Mouse (Mus musculus): ENCODE results near the gene Robo4. TPM values are rescaled to one million over a fixed set of nuclear protein-coding genes. Genes with fewer than 3 reads are reported as not detected.

Gene Robo4
- total and polyA plus RNA-seq, 3 experiments = not detected

GRCm38 (mm10) chr9:37460043-37460960 is 58.6 kb downstream of the Robo4 start:
- Histone ChIP-seq H3K27ac (ENCODE audit: control insufficient read depth, low read depth, low read length) (no peak overlapping the region), H3K4me3 (ENCODE audit: control insufficient read depth in 1 of 2, insufficient read depth in 1 of 2, low read depth in 2 of 2, low read length in 2 of 2) (no peak overlapping the region), H3K9me3 (replicated peaks; ENCODE audit: insufficient read depth, low read length) (no peaks in the 10 kb centered on the region), H3K9ac (ENCODE audit: control insufficient read depth, low read depth, low read length, poor library complexity, severe bottlenecking) (no peak overlapping the region), H3K4me1 (ENCODE audit: control insufficient read depth in 1 of 2, insufficient read depth in 2 of 2, low read length in 2 of 2) (no peaks in the 10 kb centered on the region), H3K79me2 (ENCODE audit: control insufficient read depth, insufficient read depth, low read length, poor library complexity) (no peaks in the 10 kb centered on the region), H3K36me3 (ENCODE audit: control insufficient read depth in 1 of 2, insufficient read depth in 2 of 2, low read length in 2 of 2) (no peaks in the 10 kb centered on the region), H3K27me3 (ENCODE audit: control insufficient read depth in 1 of 2, insufficient read depth in 2 of 2, low read length in 2 of 2) (peaks cover 3 to 5% of the 10 kb centered on the region in 2 experiments)
- no peak for TF ChIP-seq MAFK (IDR thresholded peaks at IDR 0.05; ENCODE audit: borderline replicate concordance, low read depth, low read length)
- DNase-seq (ENCODE audit: low read depth, low spot score) = no peak

DNA sequence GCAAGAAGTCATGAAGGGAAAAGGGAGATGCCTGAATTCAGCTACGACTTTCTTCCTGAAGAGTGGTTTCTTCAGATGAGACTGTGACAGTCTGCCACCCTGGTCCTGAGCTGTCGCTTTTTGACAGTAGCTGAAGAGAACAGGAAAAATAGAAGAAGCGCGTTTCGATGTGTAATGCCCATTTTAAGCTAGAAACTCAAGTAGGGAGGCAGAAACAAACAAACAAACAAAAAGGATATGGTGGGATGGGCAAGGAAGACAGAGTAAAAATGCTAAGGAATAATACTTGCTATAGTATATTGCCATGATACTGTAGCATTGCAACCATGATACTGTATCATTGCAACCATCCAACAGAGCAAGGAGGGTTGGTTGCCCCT is 59.3 kb downstream of the Robo4 start:
- Histone ChIP-seq H3K36me3 (ENCODE audit: control insufficient read depth in 1 of 2, insufficient read depth in 2 of 2, low read length in 2 of 2) (no peaks in the 10 kb centered on the region), H3K4me1 (ENCODE audit: control insufficient read depth in 1 of 2, insufficient read depth in 2 of 2, low read length in 2 of 2) (no peaks in the 10 kb centered on the region), H3K9me3 (replicated peaks; ENCODE audit: insufficient read depth, low read length) (no peaks in the 10 kb centered on the region), H3K9ac (ENCODE audit: control insufficient read depth, low read depth, low read length, poor library complexity, severe bottlenecking) (no peak overlapping the region), H3K27ac (ENCODE audit: control insufficient read depth, low read depth, low read length) (no peak overlapping the region), H3K79me2 (ENCODE audit: control insufficient read depth, insufficient read depth, low read length, poor library complexity) (no peaks in the 10 kb centered on the region), H3K27me3 (ENCODE audit: control insufficient read depth in 1 of 2, insufficient read depth in 2 of 2, low read length in 2 of 2) (peaks cover 3 to 5% of the 10 kb centered on the region in 2 experiments), H3K4me3 (ENCODE audit: control insufficient read depth in 1 of 2, insufficient read depth in 1 of 2, low read depth in 2 of 2, low read length in 2 of 2) (no peak overlapping the region)
- DNase-seq (ENCODE audit: low read depth, low spot score) = no peak
- TF ChIP-seq RAD21 (IDR thresholded peaks at IDR 0.05; ENCODE audit: low read depth, low read length) = no peak
- no peak for TF ChIP-seq EP300 (IDR thresholded peaks at IDR 0.05; ENCODE audit: low read depth in 1 of 2, low read length in 2 of 2)
- TF ChIP-seq JUND (IDR thresholded peaks at IDR 0.05; ENCODE audit: low read depth, low read length) = no peak
- TF ChIP-seq CHD2 (IDR thresholded peaks at IDR 0.05; ENCODE audit: low read length) = no peak
- TF ChIP-seq MAFK (IDR thresholded peaks at IDR 0.05; ENCODE audit: borderline replicate concordance, low read depth, low read length) = no peak
- TF ChIP-seq RCOR1 (IDR thresholded peaks at IDR 0.05; ENCODE audit: low read depth, low read length) = no peak

DNA sequence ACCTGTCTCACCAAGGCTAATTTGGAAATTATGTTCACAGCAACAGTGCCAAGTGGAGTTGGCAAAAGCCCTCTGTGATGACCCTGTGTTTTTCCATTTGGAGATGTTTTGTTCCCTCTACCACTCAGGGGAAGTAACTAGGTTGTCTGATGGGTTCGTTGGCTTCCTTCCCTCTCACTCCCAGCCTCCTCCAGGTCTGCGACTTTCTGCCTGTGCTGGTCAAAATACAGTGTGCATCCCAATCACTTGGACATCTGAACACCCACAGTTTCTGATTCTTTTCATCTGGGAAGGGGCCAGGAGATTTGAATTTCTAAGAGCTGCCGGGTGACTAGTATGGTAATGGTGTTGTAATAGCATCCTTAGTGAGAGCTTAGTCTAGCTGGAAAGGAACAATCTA is 59.9 kb downstream of the Robo4 start:
- Histone ChIP-seq H3K9me3 (replicated peaks; ENCODE audit: insufficient read depth, low read length) (no peaks in the 10 kb centered on the region), H3K27ac (ENCODE audit: control insufficient read depth, low read depth, low read length) (no peak overlapping the region), H3K27me3 (ENCODE audit: control insufficient read depth in 1 of 2, insufficient read depth in 2 of 2, low read length in 2 of 2) (peaks cover 3 to 5% of the 10 kb centered on the region in 2 experiments), H3K9ac (ENCODE audit: control insufficient read depth, low read depth, low read length, poor library complexity, severe bottlenecking) (no peak overlapping the region), H3K4me3 (ENCODE audit: control insufficient read depth in 1 of 2, insufficient read depth in 1 of 2, low read depth in 2 of 2, low read length in 2 of 2) (no peak overlapping the region), H3K36me3 (ENCODE audit: control insufficient read depth in 1 of 2, insufficient read depth in 2 of 2, low read length in 2 of 2) (no peaks in the 10 kb centered on the region), H3K79me2 (ENCODE audit: control insufficient read depth, insufficient read depth, low read length, poor library complexity) (no peaks in the 10 kb centered on the region), H3K4me1 (ENCODE audit: control insufficient read depth in 1 of 2, insufficient read depth in 2 of 2, low read length in 2 of 2) (no peaks in the 10 kb centered on the region)
- TF ChIP-seq NRF1 (IDR thresholded peaks at IDR 0.05; ENCODE audit: insufficient read depth, low read depth, low read length, poor library complexity, severe bottlenecking) (no peak), UBTF (IDR thresholded peaks at IDR 0.05; ENCODE audit: borderline replicate concordance, insufficient read depth, low read depth, low read length) (no peak), MXI1 (IDR thresholded peaks at IDR 0.05; ENCODE audit: low read depth, low read length) (no peak), POLR2AphosphoS5 (IDR thresholded peaks at IDR 0.05; ENCODE audit: borderline replicate concordance, low read depth, low read length) (no peak), GATA1 (IDR thresholded peaks at IDR 0.05; ENCODE audit: low read depth, low read length) (no peak), TBP (IDR thresholded peaks at IDR 0.05; ENCODE audit: low read depth, low read length) (no peak), HCFC1 (IDR thresholded peaks at IDR 0.05; ENCODE audit: low read depth, low read length) (no peak), ETS1 (IDR thresholded peaks at IDR 0.05; ENCODE audit: low read depth, low read length) (no peak), USF1 (IDR thresholded peaks at IDR 0.05; ENCODE audit: low read depth, low read length) (no peak), ZKSCAN1 (IDR thresholded peaks at IDR 0.05; ENCODE audit: low read depth, low read length) (no peak), MAFK (IDR thresholded peaks at IDR 0.05; ENCODE audit: borderline replicate concordance, low read depth, low read length) (no peak), JUND (IDR thresholded peaks at IDR 0.05; ENCODE audit: low read depth, low read length) (no peak), ZMIZ1 (IDR thresholded peaks at IDR 0.05; ENCODE audit: low read depth, low read length) (no peak), MAZ (IDR thresholded peaks at IDR 0.05; ENCODE audit: low read depth, low read length) (no peak), CHD2 (IDR thresholded peaks at IDR 0.05; ENCODE audit: low read length) (no peak)
- no peak for DNase-seq (ENCODE audit: low read depth, low spot score)

Data from MEL (cell line).